Mouse (Mus musculus): ENCODE results near the gene Sfr1.

Sfr1 gene

GRCm38 (mm10) chr19:47731071-47731881, at the start of gene Sfr1:
Sfr1 (plus strand) TSS chr19:47731682.
- in situ Hi-C loops (cut with MboI, MseI) = no loop called here

- in situ Hi-C loops (cut with MboI, MseI) = no loop called here
Measured at GRCm38 (mm10) chr19:47689592-47689991, 41.9 kb upstream of the Sfr1 start.

DNA sequence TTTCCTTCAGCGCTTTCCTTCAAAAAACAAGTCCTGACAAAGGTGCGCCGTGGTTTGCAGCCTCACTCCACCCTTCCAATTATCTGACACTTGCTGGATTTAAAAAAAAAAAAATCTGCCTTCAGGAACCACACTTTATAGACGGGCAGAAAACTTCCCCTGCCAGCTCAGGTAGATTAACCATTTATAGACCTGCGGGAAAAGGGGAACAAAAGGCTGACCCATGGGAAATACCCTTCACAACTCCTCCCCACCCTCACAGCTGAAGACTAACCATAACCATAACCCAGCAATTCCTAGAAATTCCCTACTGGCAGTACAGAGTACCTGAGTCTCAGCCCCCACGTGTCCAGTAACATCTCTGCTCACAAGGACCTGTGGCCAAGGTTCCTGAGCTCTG, 39.5 kb upstream of the Sfr1 start, which contains the start of gene Col17a1:
Gene Col17a1 (minus strand): TSS at position 101 of the 400 bp plus-strand sequence.
- in situ Hi-C loops (cut with MboI, MseI) = loop anchor here in 1 of 2 experiments (10.0 kb wide), 1 partner anchor 703 kb away; no protein-coding TSS in a partner anchor

GRCm38 (mm10) chr19:47695725-47696124, 35.8 kb upstream of the Sfr1 start:
- in situ Hi-C loops (cut with MboI, MseI) = loop anchor here in 1 of 2 experiments (10.0 kb wide), 1 partner anchor 699 kb away; no protein-coding TSS in a partner anchor

GRCm38 (mm10) chr19:47696411-47696810, 35.1 kb upstream of the Sfr1 start:
- in situ Hi-C loops (cut with MboI, MseI) = loop anchor here in 1 of 2 experiments (10.0 kb wide), 1 partner anchor 698 kb away; no protein-coding TSS in a partner anchor

- in situ Hi-C loops (cut with MboI, MseI) = loop anchor here in 1 of 2 experiments (10.0 kb wide), 1 partner anchor 698 kb away; no protein-coding TSS in a partner anchor
Measured at GRCm38 (mm10) chr19:47697067-47697466, 34.4 kb upstream of the Sfr1 start.

GRCm38 (mm10) chr19:47698266-47698665, 33.2 kb upstream of the Sfr1 start:
- in situ Hi-C loops (cut with MboI, MseI) = loop anchor here in 1 of 2 experiments (10.0 kb wide), 1 partner anchor 697 kb away; no protein-coding TSS in a partner anchor

DNA sequence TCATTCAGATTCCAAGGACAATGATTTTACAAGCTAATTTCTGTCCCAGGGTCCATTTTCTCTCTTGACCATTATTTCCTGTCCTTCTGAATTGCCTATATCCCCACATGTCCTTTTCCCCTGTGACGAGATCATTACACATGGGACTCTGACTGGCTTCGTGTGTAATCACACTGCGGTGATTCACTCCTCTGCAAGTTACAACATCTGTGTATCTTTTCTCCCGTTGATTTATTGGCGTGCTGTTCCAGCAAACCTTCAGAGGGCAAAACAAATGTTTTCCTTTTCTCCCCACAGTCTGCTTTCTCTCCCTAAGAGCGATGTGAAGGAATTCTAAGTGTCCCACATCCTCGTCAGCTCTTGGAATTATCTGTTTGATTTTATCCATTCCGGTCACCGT, 31.7 kb upstream of the Sfr1 start:
- in situ Hi-C loops (cut with MboI, MseI) = loop anchor here in 1 of 2 experiments (10.0 kb wide), 1 partner anchor 695 kb away; no protein-coding TSS in a partner anchor

- in situ Hi-C loops (cut with MboI, MseI) = no loop called here
Measured at GRCm38 (mm10) chr19:47700509-47700908, 31.0 kb upstream of the Sfr1 start.

DNA sequence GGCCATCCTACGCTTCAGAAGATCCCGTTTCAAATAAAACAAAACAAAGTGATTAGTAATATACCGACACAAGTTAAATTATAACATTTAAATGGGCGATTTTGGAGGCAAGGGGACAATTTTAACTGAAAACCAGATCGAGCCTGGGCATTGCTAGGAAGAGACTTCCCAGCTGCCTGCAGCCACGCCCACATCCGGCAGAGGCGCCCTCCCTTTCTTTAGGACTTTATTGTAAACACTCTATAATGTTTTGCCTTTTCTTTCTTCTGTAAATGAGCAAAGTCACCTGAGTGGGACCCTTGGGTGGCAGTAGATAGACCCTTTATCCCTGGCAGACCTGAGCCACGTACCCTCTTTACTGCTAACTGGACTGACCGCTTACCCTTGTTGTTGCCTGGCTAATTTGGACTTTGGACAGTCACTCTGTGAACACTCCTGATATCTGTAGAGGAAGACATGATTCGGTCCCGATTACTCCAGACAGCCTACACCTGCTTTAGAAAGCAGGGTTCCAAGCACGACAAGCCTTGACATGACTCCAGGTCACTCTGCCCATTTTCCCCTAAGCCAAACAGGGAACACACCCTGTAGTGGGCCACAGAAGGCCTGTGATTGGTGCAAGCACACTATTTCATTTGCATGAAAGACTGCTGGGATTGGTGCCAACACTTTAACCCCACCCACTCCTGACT, 26.3 kb upstream of the Sfr1 start:
- in situ Hi-C loops (cut with MboI, MseI) = no loop called here

- in situ Hi-C loops (cut with MboI, MseI) = no loop called here
Measured at GRCm38 (mm10) chr19:47705772-47706309, 25.6 kb upstream of the Sfr1 start.

DNA sequence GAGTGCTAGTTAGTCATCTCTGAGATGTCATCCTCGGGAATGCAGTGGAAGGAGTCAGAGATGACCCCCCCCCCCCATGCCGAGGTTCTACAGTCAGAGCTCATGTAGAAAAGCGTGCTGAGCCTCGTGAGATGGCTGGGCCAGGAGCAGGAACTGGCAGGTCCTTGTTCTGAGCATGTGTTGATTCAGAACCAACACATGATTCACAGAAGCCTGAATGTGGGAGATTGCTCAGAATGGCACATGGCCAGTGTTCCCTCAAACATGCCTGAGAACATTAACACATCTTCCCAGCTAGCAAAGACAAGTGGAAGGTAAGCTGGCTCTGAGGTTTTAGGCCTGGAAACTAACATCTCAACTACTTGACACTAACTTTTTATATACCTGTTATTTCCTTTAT, 21.1 kb upstream of the Sfr1 start:
- in situ Hi-C loops (cut with MboI, MseI) = no loop called here

DNA sequence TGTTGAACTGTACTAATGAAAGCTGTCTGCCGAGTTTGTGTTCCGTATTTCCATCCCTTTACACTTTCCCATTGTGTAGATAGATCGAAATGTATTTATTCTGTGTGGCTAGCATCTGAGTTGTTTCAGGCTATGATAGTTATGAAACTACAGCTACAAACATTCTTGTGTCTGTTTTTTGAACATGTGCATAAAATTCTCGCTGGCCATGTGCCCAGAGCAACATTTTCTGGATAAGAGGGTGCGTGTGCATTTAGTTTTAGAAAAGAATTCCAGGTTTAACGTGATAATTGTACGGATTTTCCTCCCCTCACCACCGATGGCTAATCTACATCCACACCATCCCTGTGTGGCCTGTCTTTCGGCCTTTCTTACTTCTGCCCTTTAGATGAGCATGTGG, 18.0 kb upstream of the Sfr1 start:
- in situ Hi-C loops (cut with MboI, MseI) = no loop called here

- in situ Hi-C loops (cut with MboI, MseI) = no loop called here
Measured at GRCm38 (mm10) chr19:47716144-47716543, 15.3 kb upstream of the Sfr1 start.

GRCm38 (mm10) chr19:47719147-47719546, 12.3 kb upstream of the Sfr1 start:
- in situ Hi-C loops (cut with MboI, MseI) = no loop called here

- in situ Hi-C loops (cut with MboI, MseI) = loop anchor here in 1 of 2 experiments (5.0 kb wide), 1 partner anchor 75 kb away; no protein-coding TSS in a partner anchor
Measured at GRCm38 (mm10) chr19:47722471-47722870, 9.0 kb upstream of the Sfr1 start.

GRCm38 (mm10) chr19:47724903-47725302, 6.6 kb upstream of the Sfr1 start:
- in situ Hi-C loops (cut with MboI, MseI) = loop anchor here in 1 of 2 experiments (5.0 kb wide), 1 partner anchor 72 kb away; no protein-coding TSS in a partner anchor

DNA sequence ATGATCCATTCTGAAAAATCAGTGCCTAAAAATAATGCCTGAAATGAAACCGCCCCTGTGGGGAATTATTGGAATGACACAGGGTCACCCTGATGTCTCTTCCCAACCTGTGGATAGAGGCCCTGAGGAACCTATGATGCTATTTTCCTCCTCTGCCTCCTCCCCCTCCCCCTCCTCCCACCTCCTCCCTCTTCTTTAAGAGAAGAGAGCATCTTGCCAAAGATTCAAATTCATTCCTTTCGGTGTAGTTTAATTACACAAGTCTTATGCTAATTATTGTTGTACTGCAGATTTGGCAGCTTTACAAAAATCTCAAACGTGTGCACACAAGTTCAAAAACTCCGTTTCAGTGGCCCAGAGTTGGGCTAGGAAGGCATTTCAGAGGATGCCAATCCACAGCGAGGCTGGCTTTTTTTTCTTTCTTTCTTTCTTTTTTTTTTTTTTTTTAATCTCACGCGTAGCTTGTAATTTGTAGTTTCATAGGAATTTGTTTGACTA, 5.8 kb upstream of the Sfr1 start:
- in situ Hi-C loops (cut with MboI, MseI) = no loop called here

DNA sequence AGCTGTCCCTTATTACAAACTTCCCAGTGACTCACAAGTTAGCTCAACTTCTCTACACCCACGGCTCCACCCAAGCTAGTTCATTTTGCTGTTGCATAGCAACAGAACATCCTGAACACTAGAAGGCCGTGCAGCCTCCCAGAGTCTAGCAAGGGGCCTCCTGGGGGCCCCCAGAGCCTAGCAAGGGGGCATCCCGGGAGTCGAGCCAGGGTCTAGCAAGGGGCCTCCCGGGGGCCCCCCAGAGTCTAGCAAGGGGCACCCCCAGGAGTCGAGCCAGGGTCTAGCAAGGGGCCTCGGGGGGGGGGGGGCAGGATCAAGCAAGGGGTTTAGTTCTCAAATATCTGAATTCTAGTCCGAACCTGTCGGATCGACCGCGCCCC, 801 bp upstream of the Sfr1 start:
- in situ Hi-C loops (cut with MboI, MseI) = no loop called here

DNA sequence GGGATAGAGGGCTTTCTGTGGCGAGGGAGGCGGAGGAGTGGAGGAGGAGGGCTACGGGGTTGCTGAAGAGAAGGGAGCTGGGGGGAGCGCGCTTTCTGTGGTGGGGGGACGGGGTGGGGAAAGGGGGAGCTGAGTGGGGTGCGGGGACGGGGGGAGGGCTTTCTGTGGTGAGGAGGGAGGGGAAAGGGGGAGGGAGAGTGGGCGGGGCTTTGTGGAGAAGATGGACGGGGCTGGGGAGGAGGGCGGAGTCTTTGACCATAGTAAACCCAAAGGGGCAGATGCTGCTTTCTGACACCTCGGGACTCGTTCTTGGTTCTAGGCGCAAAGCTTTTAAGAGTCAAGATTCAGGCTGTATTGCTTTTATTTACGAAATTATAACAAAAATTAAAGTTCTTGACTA, 449 bp downstream of the Sfr1 start:
- in situ Hi-C loops (cut with MboI, MseI) = no loop called here

GRCm38 (mm10) chr19:47747072-47747471, 15.6 kb downstream of the Sfr1 start:
- in situ Hi-C loops (cut with MboI, MseI) = no loop called here

DNA sequence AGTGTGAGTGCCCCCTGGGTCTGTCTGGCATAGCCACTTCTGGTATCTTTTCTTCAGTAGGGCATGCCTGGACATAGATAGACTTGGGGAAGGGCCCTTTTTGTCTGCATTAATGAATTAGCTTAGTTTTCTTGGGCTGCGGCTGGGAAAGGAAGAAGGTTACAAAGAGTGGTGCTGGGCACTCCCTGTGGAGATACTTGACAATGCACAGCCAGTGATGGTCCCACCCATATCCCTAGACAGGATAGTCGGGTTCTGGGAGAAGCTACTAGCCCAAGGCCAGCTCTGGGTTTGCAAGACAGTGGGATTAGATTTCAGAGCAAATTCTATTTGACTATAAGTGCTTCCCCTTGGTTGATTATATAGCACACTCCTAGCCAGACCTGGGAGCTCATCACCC, 17.5 kb downstream of the Sfr1 start:
- in situ Hi-C loops (cut with MboI, MseI) = no loop called here

All from T-helper 17 cell (primary cell).